Mouse (Mus musculus) left cerebral cortex, adult 2 months (tissue): ENCODE data around the gene Esrra. TPM values are rescaled to one million over a fixed set of nuclear protein-coding genes. Genes with fewer than 3 reads are reported as not detected.

Experiments
- DNase-seq, 2 experiments: peaks; one replicate each; pipeline ENCODE4 v3.0.0; 2021 to 2022; ENCODE audit warnings: low spot score in 2 of 2, mixed read lengths in 1 of 2; ENCODE audit errors: extremely low spot score in 1 of 2
- H3K27ac ChIP-seq: fragments of 200-600 bp; 2 replicates; pipeline ENCODE4 v1.8.1; 2022
- H3K4me3 ChIP-seq: fragments of 200-600 bp; 2 replicates; pipeline ENCODE4 v1.8.1; 2022
- CTCF ChIP-seq: fragments of 200-600 bp; IDR thresholded peaks from 2 replicates; pipeline ENCODE4 v1.8.1; 2022; ENCODE audit warnings: antibody characterized with exemption, mild to moderate bottlenecking, moderate library complexity
- intact Hi-C: fragments of 180-260 bp; cut with DNase I; formaldehyde crosslinking; loops from one replicate; pipeline ENCODE4 v1.15.1; 2025
- long read RNA-seq, 2 experiments: library from polyadenylated mRNA; stranded (forward); transcript quantifications; one replicate each; pipeline ENCODE4 v2.0.0; 2021; ENCODE audit warnings: borderline mapping rate in 2 of 2
- total RNA-seq, 2 experiments: library from RNA; stranded (reverse); gene quantifications; 2 replicates each; pipeline ENCODE4 v1.2.3; 2021

Esrra gene
- 10 to 100 TPM; 66.8 to 69.2 TPM for total RNA-seq
- long read RNA-seq, experiment 1, transcript Esrra-201 (7 exons, 2,242 nt) = major isoform, 27 of 144 reads
- long read RNA-seq, experiment 1, partial matches to known transcripts = 0 of 144 reads
- long read RNA-seq, experiment 1, other reads (novel, unspliced or antisense) = 116 of 144 reads
- long read RNA-seq, experiment 2, transcript Esrra-201 (7 exons, 2,242 nt) = major isoform, 13 of 59 reads
- long read RNA-seq, experiment 2, partial matches to known transcripts = 1 of 59 reads
- long read RNA-seq, experiment 2, other reads (novel, unspliced or antisense) = 45 of 59 reads

GRCm38 (mm10) chr19:6921647-6922567 is at the start of gene Esrra:
Esrra (minus strand) TSS chr19:6921813.
- DNase-seq = peak; percentile 99 to 100
- Histone ChIP-seq H3K27ac (peak within 1 kb of the TSS; percentile 98), H3K4me3 (peak within 1 kb of the TSS; percentile 82)
- TF ChIP-seq CTCF = no peak
- intact Hi-C loops = loop anchor here (2.0 to 5.0 kb wide), 2 partner anchors 57 to 115 kb away; partner anchors contain the start of gene Stip1

DNA sequence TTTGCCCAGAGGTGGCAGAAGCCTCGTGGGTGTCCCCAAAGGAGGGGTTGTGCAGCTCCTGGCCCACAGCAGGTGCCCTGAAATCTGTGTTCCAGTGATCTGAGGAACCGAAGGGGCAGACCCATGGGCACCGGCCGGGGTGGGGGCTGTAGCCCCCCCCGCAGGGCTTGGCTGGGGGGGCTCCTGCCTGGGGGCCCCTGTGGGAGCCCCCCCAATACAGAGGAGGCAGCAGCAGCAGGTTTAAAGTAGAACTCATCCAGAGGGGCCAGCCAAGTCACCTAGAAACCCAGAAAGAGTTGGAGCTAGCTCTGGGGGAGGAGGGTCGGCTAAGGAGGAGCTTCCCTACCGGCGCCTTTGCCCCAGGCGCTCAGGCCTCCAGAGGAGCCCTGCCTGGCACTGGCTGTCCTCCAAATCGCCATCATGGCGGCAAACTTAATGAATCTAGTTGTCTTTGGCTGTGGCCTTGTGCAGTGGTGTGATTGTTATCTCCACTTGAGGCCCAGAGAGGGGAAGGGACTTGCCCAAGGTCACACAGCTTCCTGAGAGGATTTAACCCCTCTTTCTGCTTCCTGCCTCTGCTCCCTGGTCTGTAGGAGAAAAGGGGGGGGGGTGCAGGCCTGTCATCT is 49.0 kb upstream of the Esrra start:
- no peak overlapping the region for H3K4me3 ChIP-seq
- intact Hi-C loops = no loop called here
- no peak for TF ChIP-seq CTCF
- H3K27ac ChIP-seq = no peak overlapping the region
- no peak for DNase-seq

DNA sequence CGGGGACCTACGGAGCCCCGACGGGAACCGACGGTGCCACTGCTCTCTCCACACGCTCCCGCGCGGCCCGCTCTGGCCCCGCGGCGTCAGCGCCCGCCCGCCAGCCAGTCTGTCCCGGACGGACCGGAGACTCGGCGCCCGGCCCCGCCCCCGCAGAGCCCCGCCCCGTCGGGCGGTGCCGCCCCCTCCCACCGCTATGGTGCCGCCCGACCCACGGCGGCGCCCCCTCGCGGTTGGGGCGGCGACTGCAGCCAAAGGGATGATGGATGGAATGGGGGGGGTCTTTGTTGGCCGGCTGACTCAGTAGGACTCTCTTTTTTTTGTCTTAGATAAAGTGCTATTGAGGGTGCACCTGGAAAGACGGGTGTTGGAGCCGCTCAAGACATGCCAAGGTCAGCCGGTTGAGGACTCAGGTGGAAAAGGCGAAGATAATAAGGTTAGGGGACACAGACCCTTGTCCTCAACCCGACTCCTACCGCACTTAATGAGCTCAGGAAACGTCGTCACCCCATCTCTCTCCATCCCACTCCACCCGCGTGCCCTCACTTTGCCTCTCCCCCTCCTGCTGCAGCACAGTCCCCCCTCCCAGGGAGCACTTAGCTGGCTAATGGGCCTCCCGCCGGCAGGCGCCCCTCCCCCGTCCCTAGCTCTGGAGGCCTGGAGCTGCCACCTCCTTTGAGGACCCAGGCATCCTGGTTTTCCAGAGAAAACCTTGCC is 48.2 kb upstream of the Esrra start:
- intact Hi-C loops = loop anchor here (2.0 kb wide), 1 partner anchor 17 kb away; no protein-coding TSS in a partner anchor
- Histone ChIP-seq H3K27ac (no peak overlapping the region), H3K4me3 (peak overlapping the region; percentile 49)
- TF ChIP-seq CTCF = peak; percentile 59
- peak; percentile 51 to 54 for DNase-seq

DNA sequence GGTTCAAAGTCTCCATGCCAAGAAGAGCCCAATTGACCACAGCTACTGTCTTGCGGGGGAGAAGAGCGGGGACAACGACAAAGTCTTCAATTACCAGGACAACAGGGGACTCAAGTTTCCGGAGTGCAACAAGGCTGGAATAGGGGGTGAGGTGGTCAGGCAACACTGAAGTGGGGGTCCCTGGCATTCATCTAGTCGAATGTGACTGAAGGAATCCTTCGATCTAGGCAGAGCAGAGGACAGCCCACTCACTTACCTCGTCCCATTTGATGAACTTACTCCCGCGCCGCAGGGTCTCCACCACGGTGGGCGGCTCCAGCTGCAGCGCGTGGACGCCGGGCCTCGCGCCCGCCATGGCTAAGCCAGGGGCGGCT is 47.7 kb upstream of the Esrra start:
- TF ChIP-seq CTCF = no peak
- H3K4me3 ChIP-seq = peak overlapping the region; percentile 49
- intact Hi-C loops = loop anchor here (2.0 kb wide), 1 partner anchor 16 kb away; no protein-coding TSS in a partner anchor

DNA sequence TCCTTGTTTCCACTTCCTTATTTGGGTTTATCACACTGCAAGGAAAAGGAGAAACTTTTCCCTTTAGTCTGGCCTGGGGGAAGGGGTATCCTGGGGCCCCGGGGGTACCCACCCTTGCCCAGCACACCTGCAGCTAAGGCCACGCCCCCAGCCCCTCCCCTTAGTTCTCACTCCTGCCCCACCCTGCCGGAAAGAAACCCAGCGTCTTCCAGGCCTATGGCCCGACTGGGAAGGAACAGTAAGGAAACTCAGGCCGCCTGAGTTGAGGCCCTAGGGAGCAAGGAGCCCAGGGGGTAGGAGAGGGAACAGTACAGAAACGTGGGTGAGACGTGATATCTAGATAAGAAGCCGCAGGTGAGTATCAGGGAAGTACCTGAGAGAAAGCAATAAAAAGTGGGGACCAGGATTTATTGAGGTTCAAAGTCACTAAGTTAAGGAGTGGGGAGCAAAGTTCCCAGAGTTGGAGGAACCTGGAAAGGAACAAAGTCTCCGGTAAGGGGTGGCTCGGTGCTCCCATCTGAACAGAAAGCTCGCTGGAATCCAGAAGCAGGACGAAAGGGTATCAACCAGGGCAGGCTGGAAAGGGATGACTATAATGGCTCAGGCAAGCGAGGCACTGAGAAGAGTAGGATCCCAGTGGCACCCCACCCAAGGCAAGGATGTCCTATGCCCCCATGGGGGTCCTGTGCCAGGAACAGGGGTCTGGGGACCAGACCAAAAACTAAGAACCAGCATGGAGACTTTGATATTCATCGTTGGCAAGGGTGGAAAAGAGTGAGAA is 47.1 kb upstream of the Esrra start:
- no peak for DNase-seq
- Histone ChIP-seq H3K27ac (no peak overlapping the region), H3K4me3 (peak overlapping the region; percentile 49)
- no peak for TF ChIP-seq CTCF
- intact Hi-C loops = loop anchor here (2.0 kb wide), 1 partner anchor 16 kb away; no protein-coding TSS in a partner anchor

More for the DNA sequence above, 47.7 kb upstream of the Esrra start:
- no peak for DNase-seq
- H3K27ac ChIP-seq = no peak overlapping the region

DNA sequence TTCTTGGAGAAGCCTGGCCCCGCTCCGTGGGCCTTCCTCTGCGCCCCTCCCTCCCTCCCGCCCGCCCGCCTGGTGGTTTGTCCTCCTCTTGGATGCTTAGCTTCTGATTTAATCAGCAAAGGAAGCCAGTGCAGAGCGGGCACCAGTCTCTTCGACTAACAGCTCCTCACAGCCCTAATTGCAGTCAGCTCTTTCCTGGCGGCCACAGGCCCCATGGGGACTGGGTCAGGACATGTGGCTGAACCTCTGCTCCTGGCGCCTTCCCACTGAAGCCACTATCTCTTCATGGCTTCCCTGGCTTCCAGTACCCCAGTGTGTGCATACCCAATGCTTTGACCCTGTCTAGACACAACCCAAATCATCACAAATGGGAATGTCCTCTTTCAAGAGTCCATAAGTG is 34.8 kb upstream of the Esrra start:
- Histone ChIP-seq H3K4me3 (no peak overlapping the region), H3K27ac (no peak overlapping the region)
- no peak for TF ChIP-seq CTCF
- intact Hi-C loops = no loop called here
- DNase-seq = no peak

- TF ChIP-seq CTCF = no peak
- intact Hi-C loops = no loop called here
- H3K4me3 ChIP-seq = no peak overlapping the region
- DNase-seq = no peak
- no peak overlapping the region for H3K27ac ChIP-seq
These were observed 33.8 kb upstream of the Esrra start for GRCm38 (mm10) chr19:6955424-6955823.

DNA sequence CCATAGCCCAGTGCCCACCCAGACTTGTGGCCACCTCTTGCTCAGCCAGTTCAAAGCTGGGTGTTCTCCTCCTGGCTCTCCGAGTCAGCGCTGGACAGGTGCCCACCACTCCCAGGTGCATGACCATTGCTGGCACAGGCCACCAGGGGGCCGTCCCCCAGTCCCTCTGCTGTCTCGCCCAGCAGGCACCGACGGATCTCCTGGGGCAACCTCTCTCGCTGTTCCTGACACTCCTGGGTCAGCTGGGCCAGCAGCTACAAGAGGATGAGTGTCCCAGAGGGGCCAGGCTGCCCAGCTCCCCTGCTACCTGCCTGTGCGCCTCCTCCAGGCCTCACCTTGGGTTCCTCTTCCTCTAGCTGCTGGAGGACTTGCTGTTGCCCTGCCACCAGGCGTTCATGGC is 32.4 kb upstream of the Esrra start:
- no peak overlapping the region for H3K4me3 ChIP-seq
- intact Hi-C loops = no loop called here
- TF ChIP-seq CTCF = peak; percentile 31
- no peak for DNase-seq
- no peak overlapping the region for H3K27ac ChIP-seq

GRCm38 (mm10) chr19:6952712-6953037 is 31.1 kb upstream of the Esrra start:
- H3K4me3 ChIP-seq = peak overlapping the region; percentile 62
- intact Hi-C loops = loop anchor here (2.0 kb wide), 1 partner anchor 16 kb away; no protein-coding TSS in a partner anchor
- DNase-seq = no peak

GRCm38 (mm10) chr19:6951994-6952711 is 30.5 kb upstream of the Esrra start:
- H3K27ac ChIP-seq = peak overlapping the region; percentile 96
- TF ChIP-seq CTCF = no peak
- H3K4me3 ChIP-seq = peak overlapping the region; percentile 62
- peak; percentile 60 to 75 for DNase-seq
- intact Hi-C loops = loop anchor here (2.0 kb wide), 1 partner anchor 17 kb away; no protein-coding TSS in a partner anchor

More at GRCm38 (mm10) chr19:6952712-6953037, 31.1 kb upstream of the Esrra start:
- no peak for TF ChIP-seq CTCF
- H3K27ac ChIP-seq = peak overlapping the region; percentile 96
